30 mouse cellular contexts compared by ENCODE assay signal in the genomic region with DNA sequence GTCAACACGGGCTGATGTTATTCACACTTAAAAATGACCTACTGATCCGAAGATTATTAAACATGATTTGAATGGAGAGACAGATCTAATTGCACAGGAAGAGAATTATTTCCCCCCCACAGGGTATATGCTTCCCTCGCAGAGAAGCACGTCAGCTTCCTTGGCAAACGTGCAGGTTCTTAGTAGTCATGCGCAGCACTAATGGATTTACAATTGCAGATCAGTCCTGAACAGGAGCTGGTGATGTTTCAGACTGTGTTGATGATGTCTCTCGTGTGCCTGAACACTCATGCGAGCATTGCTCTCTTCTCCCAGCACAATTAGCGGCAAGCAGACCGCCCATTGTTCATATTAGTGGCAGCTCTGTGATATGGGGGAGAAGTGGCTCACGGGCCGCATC.
A peak's percentile ranks its signal among the peaks of the same experiment; 100 is the strongest.
DNase-seq lines count a peak whose midpoint lies in the region; ATAC-seq and TF ChIP-seq lines count a peak whose summit lies in the region.
"Had no signal": no experiment of that assay in that cellular context is flagged by ENCODE, and none has a peak within 500 bp of the region (broad histone marks: within the 10 kb centered on the region; RNA-seq: fewer than 3 reads in every experiment).

No protein-coding gene starts in this region.

- ATAC-seq in hindbrain, embryonic 13.5 days (ENCODE audit: low FRiP score) = no peak; the same call in 1 of the 2 replicates
- ATAC-seq in midbrain, postnatal 0 days (ENCODE audit: low FRiP score) = no peak
- no peak for ATAC-seq in midbrain, embryonic 11.5 days (ENCODE audit: low FRiP score)
- ATAC-seq in forebrain, postnatal 0 days = peak; percentile 78
- ATAC-seq: CD4-positive, CD25-positive, alpha-beta regulatory T cell, adult 4 months; intestine, embryonic 15.5 days; lung, postnatal 0 days; midbrain, embryonic 16.5 days had no signal

- peaks cover 17% of the 10 kb centered on the region for H3K4me1 ChIP-seq in hindbrain, embryonic 13.5 days (replicated peaks)
- peaks cover 19% of the 10 kb centered on the region for H3K4me1 ChIP-seq in hindbrain, embryonic 10.5 days (replicated peaks)
- no peaks in the 10 kb centered on the region for H3K4me1 ChIP-seq in midbrain, postnatal 0 days (ENCODE audit: insufficient read depth, low read length)
- H3K4me1 ChIP-seq in midbrain, embryonic 11.5 days (ENCODE audit: control insufficient read depth, insufficient read depth, low read length) = no peaks in the 10 kb centered on the region; the same call in 1 of the 2 replicates
- H3K4me1 ChIP-seq in forebrain, postnatal 0 days (ENCODE audit: insufficient read depth) = no peaks in the 10 kb centered on the region
- H3K4me1 ChIP-seq: heart, embryonic 13.5 days; intestine, embryonic 15.5 days; limb, embryonic 15.5 days; liver, embryonic 13.5 days; neural tube, embryonic 12.5 days had no signal

- no peak overlapping the region for H3K4me2 ChIP-seq in hindbrain, embryonic 13.5 days
- no peak overlapping the region for H3K4me2 ChIP-seq in midbrain, postnatal 0 days (ENCODE audit: low read depth, low read length, poor library complexity, severe bottlenecking)
- H3K4me2 ChIP-seq in midbrain, embryonic 11.5 days = no peak overlapping the region
- no peak overlapping the region for H3K4me2 ChIP-seq in forebrain, postnatal 0 days (ENCODE audit: low read depth)
- H3K4me2 ChIP-seq: heart, embryonic 13.5 days; intestine, embryonic 15.5 days; limb, embryonic 15.5 days; liver, embryonic 13.5 days; neural tube, embryonic 12.5 days had no signal

- peak overlapping the region; percentile 5; the same call in 1 of the 2 replicates for H3K27ac ChIP-seq in hindbrain, embryonic 13.5 days
- no peak overlapping the region for H3K27ac ChIP-seq in hindbrain, embryonic 10.5 days
- H3K27ac ChIP-seq in midbrain, postnatal 0 days (ENCODE audit: low read depth, low read length) = no peak overlapping the region
- no peak overlapping the region for H3K27ac ChIP-seq in midbrain, embryonic 11.5 days (ENCODE audit: low read depth, low read length)
- H3K27ac ChIP-seq in forebrain, postnatal 0 days (ENCODE audit: low read depth, low read length) = peak overlapping the region; percentile 15; the same call in 1 of the 2 replicates
- H3K27ac ChIP-seq: gastrocnemius, adult 2 months; heart, embryonic 13.5 days; intestine, embryonic 15.5 days; kidney, postnatal 0 days; limb, embryonic 10.5 days; limb, embryonic 15.5 days; liver, embryonic 13.5 days; neural tube, embryonic 12.5 days had no signal

- H3K9ac ChIP-seq in hindbrain, embryonic 13.5 days = no peak overlapping the region
- H3K9ac ChIP-seq in midbrain, postnatal 0 days (replicated peaks; ENCODE audit: low read length, poor library complexity, severe bottlenecking) = no peak overlapping the region
- H3K9ac ChIP-seq in midbrain, embryonic 11.5 days (ENCODE audit: low read length) = no peak overlapping the region
- no peak overlapping the region for H3K9ac ChIP-seq in forebrain, postnatal 0 days
- H3K9ac ChIP-seq: heart, embryonic 13.5 days; intestine, embryonic 15.5 days; limb, embryonic 15.5 days; liver, embryonic 13.5 days; neural tube, embryonic 12.5 days had no signal

- H3K36me3 ChIP-seq in hindbrain, embryonic 13.5 days = no peaks in the 10 kb centered on the region
- no peaks in the 10 kb centered on the region for H3K36me3 ChIP-seq in hindbrain, embryonic 10.5 days
- no peaks in the 10 kb centered on the region for H3K36me3 ChIP-seq in midbrain, postnatal 0 days (ENCODE audit: insufficient read depth, low read length)
- H3K36me3 ChIP-seq in midbrain, embryonic 11.5 days (ENCODE audit: control insufficient read depth, insufficient read depth, low read length) = no peaks in the 10 kb centered on the region
- no peaks in the 10 kb centered on the region for H3K36me3 ChIP-seq in forebrain, postnatal 0 days (ENCODE audit: insufficient read depth)
- H3K36me3 ChIP-seq: heart, embryonic 13.5 days; intestine, embryonic 15.5 days; limb, embryonic 10.5 days; limb, embryonic 15.5 days; liver, embryonic 13.5 days; neural tube, embryonic 12.5 days had no signal

- TF ChIP-seq CTCF in midbrain, postnatal 0 days (IDR thresholded peaks at IDR 0.05) = no peak
- no peak for TF ChIP-seq CTCF in brain, embryonic 14.5 days (IDR thresholded peaks at IDR 0.05; ENCODE audit: borderline replicate concordance, extremely low read depth, insufficient read depth, insufficient read length)
- TF ChIP-seq CTCF in forebrain, postnatal 0 days (IDR thresholded peaks at IDR 0.05; ENCODE audit: low read depth) = no peak

- no peaks in the 10 kb centered on the region for H3K27me3 ChIP-seq in hindbrain, embryonic 13.5 days
- peaks cover 5% of the 10 kb centered on the region; the same call in 1 of the 2 replicates for H3K27me3 ChIP-seq in hindbrain, embryonic 10.5 days (ENCODE audit: insufficient read depth, poor library complexity, severe bottlenecking)
- no peaks in the 10 kb centered on the region for H3K27me3 ChIP-seq in midbrain, postnatal 0 days (ENCODE audit: insufficient read depth, low read length)
- H3K27me3 ChIP-seq in midbrain, embryonic 11.5 days (ENCODE audit: control insufficient read depth, insufficient read depth, low read length) = no peaks in the 10 kb centered on the region
- no peaks in the 10 kb centered on the region for H3K27me3 ChIP-seq in forebrain, postnatal 0 days (ENCODE audit: insufficient read depth, low read length)
- H3K27me3 ChIP-seq: heart, embryonic 13.5 days; intestine, embryonic 15.5 days; limb, embryonic 15.5 days; liver, embryonic 13.5 days; neural tube, embryonic 12.5 days had no signal

- intact Hi-C loops in gastrocnemius, postnatal 36 days (cut with DNase I) = no loop called here

- no peak for DNase-seq in hindbrain, embryonic 10.5 days (ENCODE audit: low spot score)
- DNase-seq in midbrain, postnatal 0 days (ENCODE audit: low spot score) = peak; percentile 58
- DNase-seq in midbrain, embryonic 11.5 days (ENCODE audit: low spot score, missing footprints) = no peak
- peak; percentile 74 for DNase-seq in brain, embryonic 14.5 days (ENCODE audit: low read depth)
- DNase-seq in forebrain, postnatal 0 days = peak; percentile 59
- no peak for DNase-seq in gastrocnemius, postnatal 36 days
- DNase-seq: adrenal gland, postnatal 14 days; cerebellum, adult 2 months; cerebellum, postnatal 14 days; gastrocnemius, adult 2 months; heart, postnatal 10 days; kidney, adult 2 months; kidney, postnatal 4 days; liver, embryonic 13.5 days; lung, adult 18-20 months; lung, postnatal 4 days; right cerebral cortex, postnatal 25 days; thymus, postnatal 25 days had no signal

- H3K9me3 ChIP-seq in hindbrain, embryonic 13.5 days = no peaks in the 10 kb centered on the region
- H3K9me3 ChIP-seq in hindbrain, embryonic 10.5 days = no peaks in the 10 kb centered on the region
- no peaks in the 10 kb centered on the region for H3K9me3 ChIP-seq in midbrain, postnatal 0 days (ENCODE audit: low read length)
- no peaks in the 10 kb centered on the region for H3K9me3 ChIP-seq in midbrain, embryonic 11.5 days (ENCODE audit: control insufficient read depth, low read length)
- no peaks in the 10 kb centered on the region for H3K9me3 ChIP-seq in forebrain, postnatal 0 days (ENCODE audit: low read length)
- H3K9me3 ChIP-seq: heart, embryonic 13.5 days; intestine, embryonic 15.5 days; limb, embryonic 10.5 days; limb, embryonic 15.5 days; neural tube, embryonic 12.5 days had no signal

- 64% methylated on average over 12 of the region's 12 CpGs for WGBS in hindbrain, embryonic 13.5 days
- WGBS in hindbrain, embryonic 10.5 days = 87% methylated on average over 12 of the region's 12 CpGs
- 73% methylated on average over 12 of the region's 12 CpGs for WGBS in midbrain, postnatal 0 days
- 90% methylated on average over 12 of the region's 12 CpGs for WGBS in midbrain, embryonic 11.5 days
- 48% methylated on average over 12 of the region's 12 CpGs for WGBS in forebrain, postnatal 0 days

- no peak overlapping the region for H3K4me3 ChIP-seq in hindbrain, embryonic 13.5 days
- no peak overlapping the region for H3K4me3 ChIP-seq in hindbrain, embryonic 10.5 days
- H3K4me3 ChIP-seq in midbrain, postnatal 0 days (ENCODE audit: low read depth, low read length) = no peak overlapping the region
- no peak overlapping the region for H3K4me3 ChIP-seq in midbrain, embryonic 11.5 days (ENCODE audit: low read depth, low read length)
- no peak overlapping the region for H3K4me3 ChIP-seq in forebrain, postnatal 0 days (ENCODE audit: low read depth, low read length)
- H3K4me3 ChIP-seq: erythroblast, embryonic 14.5 days; gastrocnemius, adult 2 months; heart, embryonic 13.5 days; intestine, embryonic 15.5 days; limb, embryonic 10.5 days; limb, embryonic 15.5 days; liver, embryonic 13.5 days; myocyte; neural tube, embryonic 12.5 days had no signal

- no peak for TF ChIP-seq POLR2A in brain, embryonic 14.5 days (IDR thresholded peaks at IDR 0.05; ENCODE audit: borderline replicate concordance, extremely low read depth, insufficient read depth, insufficient read length, poor library complexity, severe bottlenecking)

Comparison
In these comparisons a context has a peak if more than half of its experiments do, and no peak if none do; other contexts are left out.
1. H3K27ac ChIP-seq: peak in hindbrain, embryonic 13.5 days (single experiment) and forebrain, postnatal 0 days (single experiment); none in hindbrain, embryonic 10.5 days (single experiment), midbrain, postnatal 0 days (single experiment) and midbrain, embryonic 11.5 days (single experiment).
2. DNase-seq: peak in midbrain, postnatal 0 days (single experiment), brain, embryonic 14.5 days (single experiment) and forebrain, postnatal 0 days (single experiment); none in hindbrain, embryonic 10.5 days (single experiment), midbrain, embryonic 11.5 days (single experiment) and gastrocnemius, postnatal 36 days (0 of 2).